Mouse (Mus musculus) forebrain, embryonic 12.5 days (tissue): ENCODE measurements around the gene Ttc32. TPM values are rescaled to one million over a fixed set of nuclear protein-coding genes. Genes with fewer than 3 reads are reported as not detected.
A peak's percentile ranks its signal among the peaks of the same experiment; 100 is the strongest.

Experiments used
- ATAC-seq: fragments of 200-750 bp; cut with Nextera tagmentation; 2 replicates; pipeline ENCODE4 v1.8.0; 2017; ENCODE audit warnings: moderate TSS enrichment; ENCODE audit not compliant: low FRiP score
- H3K27ac ChIP-seq: fragments of 300-500 bp; sonication (generic); 2 replicates; pipeline ENCODE4 v1.5.1; 2016; ENCODE audit warnings: mild to moderate bottlenecking
- H3K27me3 ChIP-seq: fragments of 300-500 bp; sonication (generic); 2 replicates; pipeline ENCODE4 v1.6.1; 2016; ENCODE audit warnings: mild to moderate bottlenecking
- H3K36me3 ChIP-seq: fragments of 300-500 bp; sonication (generic); replicated peaks from 2 replicates; pipeline ENCODE4 v1.6.1; 2016; ENCODE audit warnings: mild to moderate bottlenecking
- H3K4me1 ChIP-seq: fragments of 300-500 bp; sonication (generic); 2 replicates; pipeline ENCODE4 v1.6.1; 2016
- H3K4me2 ChIP-seq: fragments of 300-500 bp; sonication (generic); 2 replicates; pipeline ENCODE4 v1.6.1; 2016; ENCODE audit warnings: mild to moderate bottlenecking, moderate library complexity
- H3K4me3 ChIP-seq: fragments of 300-500 bp; sonication (generic); replicated peaks from 2 replicates; pipeline ENCODE4 v1.5.1; 2016; ENCODE audit warnings: mild to moderate bottlenecking
- H3K9ac ChIP-seq: fragments of 300-500 bp; sonication (generic); 2 replicates; pipeline ENCODE4 v1.6.1; 2016; ENCODE audit warnings: mild to moderate bottlenecking
- H3K9me3 ChIP-seq: fragments of 300-500 bp; sonication (generic); 2 replicates; pipeline ENCODE4 v1.6.1; 2016
- WGBS: fragments of 180-500 bp; shearing (Covaris S2); methylation state at CpG from one replicate; pipeline ENCODE4 v1.1.7; 2016; 5-methylcytosine and 5-hydroxymethylcytosine counted together
- polyA plus RNA-seq: library from polyadenylated mRNA; unstranded; fragments of >200 nt; fragmentation: Nextera tagmentation; extraction: Ambion mirVana; gene quantifications from 2 replicates; pipeline ENCODE4 v1.2.1, GENCODE M21; 2016

Ttc32 gene
- polyA plus RNA-seq, result 19.6 and 20.9 TPM in 2 replicates

GRCm38 (mm10) chr12:9029888-9030723, at the start of gene Ttc32:
Ttc32 (plus strand) TSS chr12:9029997.
- Histone ChIP-seq H3K4me1 (peaks cover 3% of the 10 kb centered on the region; the same call in 1 of the 2 replicates), H3K9ac (peak within 1 kb of the TSS; percentile 81), H3K4me3 (peak within 1 kb of the TSS; percentile 62), H3K27ac (peak within 1 kb of the TSS; percentile 98), H3K27me3 (no peaks in the 10 kb centered on the region), H3K36me3 (peaks cover 6% of the 10 kb centered on the region), H3K4me2 (peak within 1 kb of the TSS; percentile 63), H3K9me3 (no peaks in the 10 kb centered on the region)
- peak; percentile 97 for ATAC-seq
- WGBS, result under 1% methylated on average over 69 of the region's 69 CpGs

DNA sequence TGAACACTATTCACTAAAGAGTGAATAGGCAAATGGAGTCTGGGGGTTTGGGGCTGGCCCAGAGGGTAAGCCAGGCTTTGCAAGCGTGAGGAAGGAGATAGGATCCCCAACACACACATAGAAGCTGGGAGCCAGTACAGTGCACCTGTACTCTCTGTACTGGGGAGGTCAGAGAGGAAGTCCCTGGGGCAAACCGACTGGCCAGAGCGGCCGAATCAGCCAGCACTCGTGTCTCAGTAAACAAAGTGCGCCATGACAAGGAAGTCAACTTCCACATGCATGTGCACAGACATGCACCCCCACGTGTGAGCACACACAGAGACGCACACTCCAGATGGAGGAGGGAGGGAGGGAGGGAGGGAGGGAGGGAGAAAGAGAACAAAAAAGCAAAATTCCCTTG, 36.6 kb upstream of the Ttc32 start:
- ATAC-seq, result no peak
- H3K36me3 ChIP-seq, result peaks cover 7% of the 10 kb centered on the region
- H3K4me1 ChIP-seq, result no peaks in the 10 kb centered on the region

DNA sequence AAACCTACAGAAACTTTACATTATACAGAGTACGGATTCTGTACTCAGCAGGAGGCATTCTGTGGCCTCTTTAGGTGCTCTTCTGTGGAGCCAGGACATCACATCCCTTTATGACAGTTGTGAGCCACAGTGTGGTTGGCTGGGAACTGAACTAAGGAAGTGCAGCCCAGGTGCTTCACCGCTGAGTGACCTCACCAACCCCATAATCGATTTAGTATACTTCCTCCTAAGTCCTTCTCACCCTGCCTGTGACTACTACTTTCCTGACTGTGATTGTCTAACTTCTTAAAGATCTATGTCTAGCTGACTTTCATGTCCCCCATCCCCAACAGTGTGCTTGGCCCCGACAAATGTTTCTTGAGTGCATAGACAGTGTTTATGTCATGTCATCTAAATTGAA, 31.5 kb upstream of the Ttc32 start:
- WGBS, result 94% methylated on average over 4 of the region's 4 CpGs
- Histone ChIP-seq H3K4me3 (no peak overlapping the region), H3K36me3 (peaks cover 3% of the 10 kb centered on the region; the same call in 1 of the 2 replicates), H3K4me1 (no peaks in the 10 kb centered on the region), H3K9ac (no peak overlapping the region), H3K9me3 (no peaks in the 10 kb centered on the region), H3K4me2 (no peak overlapping the region), H3K27ac (no peak overlapping the region), H3K27me3 (no peaks in the 10 kb centered on the region)
- ATAC-seq, result no peak

More for the DNA sequence above, 36.6 kb upstream of the Ttc32 start:
- Histone ChIP-seq H3K27ac (no peak overlapping the region), H3K4me2 (no peak overlapping the region), H3K27me3 (no peaks in the 10 kb centered on the region), H3K9ac (no peak overlapping the region), H3K4me3 (no peak overlapping the region), H3K9me3 (no peaks in the 10 kb centered on the region)
- 82% methylated on average over 8 of the region's 8 CpGs for WGBS

- no peak overlapping the region for H3K4me3 ChIP-seq
- H3K36me3 ChIP-seq, result peaks cover 8% of the 10 kb centered on the region; the same call in 1 of the 2 replicates
- no peak overlapping the region for H3K9ac ChIP-seq
- no peak overlapping the region for H3K27ac ChIP-seq
- ATAC-seq, result peak; percentile 71
- WGBS, result 5% methylated on average over 5 of the region's 5 CpGs
- H3K4me1 ChIP-seq, result no peaks in the 10 kb centered on the region
- no peak overlapping the region for H3K4me2 ChIP-seq
- H3K27me3 ChIP-seq, result no peaks in the 10 kb centered on the region
- no peaks in the 10 kb centered on the region for H3K9me3 ChIP-seq
These were observed 27.7 kb upstream of the Ttc32 start for GRCm38 (mm10) chr12:9002038-9002648.

DNA sequence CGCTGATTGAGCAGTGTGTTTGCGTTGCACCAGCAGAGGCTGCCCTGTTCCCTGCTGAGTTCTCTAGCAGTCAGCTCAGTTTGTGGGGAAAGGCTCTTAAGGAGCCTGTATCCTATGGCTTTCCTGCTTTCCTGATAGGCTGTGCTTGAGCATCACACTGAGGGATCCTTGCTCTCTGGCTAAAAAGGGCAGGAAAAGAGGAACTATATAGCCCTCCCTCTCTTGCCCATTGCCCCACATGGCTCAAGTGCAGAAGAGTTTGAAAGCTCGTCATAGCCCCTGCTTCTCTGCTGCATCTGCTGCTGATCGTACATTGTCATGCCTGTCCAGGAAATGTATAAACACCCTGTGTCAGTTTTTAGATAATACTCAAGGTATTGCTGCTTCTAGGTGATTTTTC, 22.7 kb upstream of the Ttc32 start:
- Histone ChIP-seq H3K4me2 (no peak overlapping the region), H3K9me3 (no peaks in the 10 kb centered on the region), H3K36me3 (peaks cover 5% of the 10 kb centered on the region; the same call in 1 of the 2 replicates), H3K27ac (no peak overlapping the region), H3K27me3 (no peaks in the 10 kb centered on the region), H3K4me3 (no peak overlapping the region), H3K4me1 (no peaks in the 10 kb centered on the region), H3K9ac (no peak overlapping the region)
- 80% methylated on average over 4 of the region's 4 CpGs for WGBS
- no peak for ATAC-seq

- H3K4me3 ChIP-seq, result no peak overlapping the region
- H3K36me3 ChIP-seq, result peaks cover 8% of the 10 kb centered on the region
- WGBS, result 97% methylated on average over 6 of the region's 6 CpGs
- H3K27ac ChIP-seq, result no peak overlapping the region
- H3K9ac ChIP-seq, result no peak overlapping the region
- no peaks in the 10 kb centered on the region for H3K27me3 ChIP-seq
- H3K9me3 ChIP-seq, result no peaks in the 10 kb centered on the region
- ATAC-seq, result no peak
- no peak overlapping the region for H3K4me2 ChIP-seq
- H3K4me1 ChIP-seq, result no peaks in the 10 kb centered on the region
These were observed 22.0 kb upstream of the Ttc32 start for GRCm38 (mm10) chr12:9007811-9008210.

- Histone ChIP-seq H3K36me3 (peaks cover 10% of the 10 kb centered on the region), H3K4me1 (no peaks in the 10 kb centered on the region), H3K9me3 (no peaks in the 10 kb centered on the region), H3K9ac (no peak overlapping the region), H3K27ac (no peak overlapping the region), H3K4me2 (no peak overlapping the region), H3K27me3 (no peaks in the 10 kb centered on the region), H3K4me3 (no peak overlapping the region)
- 85% methylated on average over 4 of the region's 4 CpGs for WGBS
- ATAC-seq, result no peak
These were observed 19.5 kb upstream of the Ttc32 start for GRCm38 (mm10) chr12:9010311-9010710.

- 95% methylated on average over 9 of the region's 9 CpGs for WGBS
These were observed 13.4 kb upstream of the Ttc32 start for GRCm38 (mm10) chr12:9016376-9016775.

DNA sequence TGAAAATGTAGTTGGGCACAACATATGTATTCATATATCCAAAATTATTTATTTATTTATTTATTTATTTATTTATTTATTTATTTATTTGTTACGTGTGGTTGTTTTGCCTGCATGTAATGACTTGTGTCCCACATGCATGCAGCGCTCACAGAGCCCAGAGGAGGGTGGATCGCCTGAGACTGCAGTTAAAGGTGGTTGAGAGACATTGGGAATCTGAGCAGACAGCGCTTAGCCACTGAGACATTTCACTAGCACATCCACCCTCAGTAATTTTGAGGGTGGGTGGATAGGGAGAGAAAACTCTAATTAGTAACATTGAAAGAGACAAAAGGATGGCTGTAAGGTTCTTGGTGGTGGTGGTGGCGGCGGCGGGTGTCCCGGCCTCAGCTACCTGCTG, 9.4 kb upstream of the Ttc32 start:
- Histone ChIP-seq H3K36me3 (peaks cover 17% of the 10 kb centered on the region), H3K9me3 (no peaks in the 10 kb centered on the region), H3K9ac (no peak overlapping the region), H3K27me3 (no peaks in the 10 kb centered on the region), H3K4me1 (no peaks in the 10 kb centered on the region), H3K4me3 (no peak overlapping the region), H3K4me2 (no peak overlapping the region), H3K27ac (no peak overlapping the region)
- 91% methylated on average over 8 of the region's 8 CpGs for WGBS
- no peak for ATAC-seq

More at GRCm38 (mm10) chr12:9016376-9016775, 13.4 kb upstream of the Ttc32 start:
- ATAC-seq, result no peak
- Histone ChIP-seq H3K9ac (no peak overlapping the region), H3K4me1 (no peaks in the 10 kb centered on the region), H3K9me3 (no peaks in the 10 kb centered on the region), H3K4me2 (no peak overlapping the region), H3K27me3 (no peaks in the 10 kb centered on the region), H3K36me3 (peaks cover 20% of the 10 kb centered on the region), H3K4me3 (no peak overlapping the region), H3K27ac (no peak overlapping the region)

- no peak overlapping the region for H3K27ac ChIP-seq
- no peaks in the 10 kb centered on the region for H3K4me1 ChIP-seq
- no peak overlapping the region for H3K4me3 ChIP-seq
- no peak for ATAC-seq
- H3K9me3 ChIP-seq, result no peaks in the 10 kb centered on the region
- H3K36me3 ChIP-seq, result peaks cover 15% of the 10 kb centered on the region
- no peak overlapping the region for H3K4me2 ChIP-seq
- no peaks in the 10 kb centered on the region for H3K27me3 ChIP-seq
- 78% methylated on average over 3 of the region's 3 CpGs for WGBS
- H3K9ac ChIP-seq, result no peak overlapping the region
These were observed 8.8 kb upstream of the Ttc32 start for GRCm38 (mm10) chr12:9020986-9021385.

DNA sequence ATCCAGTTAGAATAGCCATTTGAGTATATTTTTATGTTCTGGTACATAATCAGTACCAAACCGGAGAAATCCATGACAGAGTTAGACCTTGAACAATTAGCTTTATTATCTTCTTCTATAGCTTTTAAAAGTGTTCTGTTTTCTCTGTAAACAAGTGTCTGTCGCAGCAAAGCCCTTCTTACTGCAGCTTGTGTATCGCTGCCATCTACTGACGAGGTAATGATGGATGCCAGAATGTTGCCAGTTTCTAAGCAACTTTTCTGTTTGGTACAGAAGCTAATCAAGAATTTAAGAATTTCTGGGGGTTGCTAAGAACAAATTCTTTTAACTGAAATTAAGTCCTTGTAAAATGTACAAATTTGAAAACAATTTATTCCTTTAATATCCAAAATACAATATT, 6.8 kb upstream of the Ttc32 start:
- H3K9me3 ChIP-seq, result no peaks in the 10 kb centered on the region
- no peak for ATAC-seq
- H3K36me3 ChIP-seq, result peaks cover 11% of the 10 kb centered on the region
- no peaks in the 10 kb centered on the region for H3K27me3 ChIP-seq
- H3K4me2 ChIP-seq, result no peak overlapping the region
- H3K4me1 ChIP-seq, result no peaks in the 10 kb centered on the region
- 78% methylated on average over 4 of the region's 4 CpGs for WGBS
- no peak overlapping the region for H3K4me3 ChIP-seq
- H3K27ac ChIP-seq, result no peak overlapping the region
- H3K9ac ChIP-seq, result no peak overlapping the region

DNA sequence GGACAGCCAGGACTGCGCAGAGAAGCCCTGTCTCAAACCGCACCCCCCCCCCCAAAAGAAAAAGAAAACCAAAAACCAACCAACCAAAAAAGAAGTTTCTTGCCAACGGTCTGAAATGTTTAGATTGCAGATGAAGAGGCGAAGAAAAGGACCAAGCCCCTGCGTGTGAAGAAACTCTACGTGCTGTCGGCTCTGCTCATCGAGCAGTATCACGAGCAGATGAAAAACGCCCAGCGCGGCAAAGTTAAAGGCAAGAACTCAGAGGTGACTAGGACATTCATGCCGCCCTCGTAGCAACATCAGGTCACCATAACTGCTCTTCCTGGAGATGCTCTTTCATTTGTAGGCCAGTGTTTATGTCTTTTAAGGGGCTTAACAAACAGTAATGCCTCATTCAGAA, 5.7 kb upstream of the Ttc32 start:
- no peaks in the 10 kb centered on the region for H3K9me3 ChIP-seq
- WGBS, result 96% methylated on average over 14 of the region's 14 CpGs
- no peaks in the 10 kb centered on the region for H3K27me3 ChIP-seq
- H3K9ac ChIP-seq, result no peak overlapping the region
- ATAC-seq, result no peak
- H3K4me1 ChIP-seq, result no peaks in the 10 kb centered on the region
- H3K27ac ChIP-seq, result no peak overlapping the region
- H3K36me3 ChIP-seq, result peaks cover 9% of the 10 kb centered on the region
- H3K4me2 ChIP-seq, result no peak overlapping the region
- H3K4me3 ChIP-seq, result no peak overlapping the region
